Mouse (Mus musculus) retina, postnatal 7 days (tissue): ENCODE measurements around the gene Slfnl1.
A peak's percentile ranks its signal among the peaks of the same experiment; 100 is the strongest.

Source experiments
- DNase-seq: peaks from one replicate; pipeline ENCODE4 v3.0.0-alpha.2; 2012; ENCODE audit warnings: low read depth, low spot score

Gene Slfnl1

GRCm38 (mm10) chr4:120531986-120532385 lies at the start of gene Slfnl1:
Gene Slfnl1, plus strand, starts transcription at chr4:120532231.
- DNase-seq, result no peak

DNA sequence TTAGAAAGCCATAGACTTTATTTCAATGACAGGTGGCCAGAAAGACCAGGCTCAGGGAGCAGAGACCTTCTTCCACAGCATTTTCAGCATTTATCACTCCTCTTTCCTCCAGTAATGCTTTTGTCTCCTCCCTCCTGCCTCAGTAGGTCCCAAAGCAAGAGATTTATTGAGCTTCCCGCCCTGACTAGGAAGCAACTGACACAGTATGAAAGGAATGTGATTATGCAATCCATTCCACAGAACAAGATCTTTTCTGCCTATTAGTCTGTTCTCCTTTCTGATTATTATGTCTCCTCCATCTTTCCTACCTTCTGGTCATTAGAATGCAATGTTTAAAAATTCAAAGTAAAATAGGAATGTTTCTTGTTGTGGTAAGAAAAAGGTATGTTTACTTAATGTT lies 44.3 kb upstream of the Slfnl1 start:
- no peak for DNase-seq

GRCm38 (mm10) chr4:120506955-120507354 lies 25.1 kb upstream of the Slfnl1 start:
- DNase-seq, result no peak

GRCm38 (mm10) chr4:120511203-120511602 lies 20.8 kb upstream of the Slfnl1 start:
- no peak for DNase-seq

DNA sequence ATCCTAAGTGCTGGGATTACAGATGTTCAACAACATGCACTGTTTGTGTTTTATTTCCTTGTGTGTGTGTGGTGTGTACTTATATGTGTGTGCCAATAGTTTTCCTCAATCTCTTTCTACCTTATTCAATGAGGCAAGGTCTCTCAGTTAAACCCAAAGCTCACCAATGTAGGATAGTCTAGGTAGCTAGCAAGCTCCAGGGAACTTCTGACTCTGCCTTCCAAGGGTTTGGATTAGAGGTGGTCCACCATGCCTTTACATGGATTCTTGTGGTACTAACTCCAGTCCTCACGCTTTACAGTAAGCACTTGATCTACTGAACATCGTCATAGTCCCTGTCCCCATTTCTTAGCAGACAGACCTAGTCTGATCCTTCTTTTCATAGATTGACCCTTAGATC lies 17.7 kb upstream of the Slfnl1 start:
- DNase-seq, result no peak

GRCm38 (mm10) chr4:120516491-120516890 lies 15.5 kb upstream of the Slfnl1 start:
- DNase-seq, result no peak

DNA sequence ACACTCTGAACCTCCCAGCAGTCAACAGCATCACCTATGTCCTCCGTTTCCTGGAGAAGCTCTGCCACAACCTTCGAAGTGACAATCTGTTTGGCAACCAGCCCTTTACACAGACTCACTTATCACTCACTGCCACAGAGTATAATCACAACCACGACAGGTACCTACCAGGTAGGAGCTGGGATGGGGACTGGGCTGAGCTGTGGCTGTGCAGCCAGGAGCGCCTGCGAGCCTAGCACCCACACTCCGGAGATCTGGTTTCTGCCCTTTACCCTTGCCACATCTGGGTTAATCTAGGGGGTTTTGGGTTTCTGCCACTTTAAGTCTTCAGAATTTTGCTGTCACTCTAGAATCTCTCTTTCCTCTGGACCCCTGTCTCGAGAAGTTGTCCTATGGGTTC lies 15.1 kb upstream of the Slfnl1 start:
- no peak for DNase-seq

DNA sequence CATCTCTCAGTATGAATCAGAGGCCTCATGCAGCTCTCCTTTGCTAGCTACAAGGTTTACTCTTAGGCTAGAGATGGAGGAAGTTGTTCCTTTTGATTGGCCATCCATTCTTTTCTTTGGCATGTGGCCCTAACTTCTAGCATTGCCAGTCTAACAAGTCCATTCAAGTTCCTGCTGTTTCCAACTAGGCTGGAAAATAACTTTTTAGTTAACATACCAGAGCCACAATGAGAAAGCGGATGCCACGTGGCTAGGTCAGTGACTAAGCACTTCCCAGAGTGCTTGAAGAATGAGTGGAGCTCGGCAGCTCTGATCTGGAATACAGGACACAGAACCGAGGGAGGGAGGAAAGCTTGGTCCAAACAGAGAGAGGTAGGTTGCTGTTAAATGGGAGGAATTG lies 14.7 kb upstream of the Slfnl1 start:
- DNase-seq, result no peak

GRCm38 (mm10) chr4:120521761-120522160 lies 10.3 kb upstream of the Slfnl1 start:
- DNase-seq, result no peak

- no peak for DNase-seq
Observed at GRCm38 (mm10) chr4:120522351-120522750, 9.7 kb upstream of the Slfnl1 start.

- DNase-seq, result no peak
Observed at GRCm38 (mm10) chr4:120523092-120523491, 8.9 kb upstream of the Slfnl1 start.

DNA sequence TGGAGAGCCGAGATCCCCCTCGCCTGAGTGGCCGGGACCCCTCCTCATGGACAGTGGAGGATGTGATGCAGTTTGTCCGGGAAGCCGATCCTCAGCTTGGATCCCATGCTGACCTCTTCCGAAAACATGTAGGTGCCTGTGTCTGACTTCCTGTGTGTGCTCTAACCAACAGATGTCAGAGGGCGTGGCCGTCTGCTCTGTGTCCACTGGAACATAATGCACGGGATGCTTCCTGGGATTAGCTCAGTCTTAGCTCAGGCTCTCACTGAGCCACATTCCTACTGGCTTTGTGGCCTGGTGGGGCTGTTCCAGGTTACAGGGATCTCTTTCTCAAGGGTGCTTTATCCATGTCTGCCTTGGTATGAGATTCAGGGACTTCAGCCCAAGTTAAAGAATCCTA lies 3.9 kb upstream of the Slfnl1 start:
- DNase-seq, result no peak

DNA sequence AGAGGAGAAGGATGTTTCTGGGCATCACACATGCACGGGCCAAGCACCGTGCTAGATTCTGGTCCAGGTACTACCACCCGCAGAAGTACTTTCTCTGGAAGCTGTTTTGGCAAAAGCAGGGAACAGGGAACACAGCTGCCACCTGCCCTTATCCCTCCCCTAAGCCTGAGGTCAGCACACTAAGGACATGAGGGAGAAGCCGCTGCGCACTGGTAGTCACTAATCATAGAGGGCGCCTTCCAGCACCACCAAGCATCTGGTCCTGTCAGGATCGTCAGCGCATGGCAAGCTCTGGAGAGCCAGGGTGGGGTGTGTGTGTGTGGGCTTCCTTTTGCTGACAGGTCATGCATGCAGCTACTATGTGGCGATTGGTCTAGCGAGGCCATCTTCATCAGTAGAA lies 6.6 kb downstream of the Slfnl1 start:
- no peak for DNase-seq

GRCm38 (mm10) chr4:120544896-120545295 lies 12.9 kb downstream of the Slfnl1 start:
- DNase-seq, result no peak

DNA sequence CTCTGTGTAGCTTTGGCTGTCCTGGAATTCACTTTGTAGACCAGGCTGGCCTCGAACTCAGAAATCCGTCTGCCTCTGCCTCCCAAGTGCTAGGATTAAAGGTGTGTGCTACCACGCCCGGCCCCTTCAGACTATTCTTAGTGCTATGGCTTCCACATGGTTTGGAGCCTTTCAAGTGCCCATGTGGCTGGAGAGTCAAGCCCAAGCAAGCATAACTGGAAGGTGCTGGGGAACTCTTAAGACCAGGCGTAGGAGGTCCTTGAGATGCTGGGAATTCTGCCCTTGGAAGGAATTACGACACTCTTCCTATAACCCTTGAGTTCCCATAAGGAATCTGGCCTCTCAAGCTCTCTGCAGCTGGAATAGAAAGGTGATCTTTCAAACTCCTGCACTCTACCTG lies 24.6 kb downstream of the Slfnl1 start:
- DNase-seq, result no peak

DNA sequence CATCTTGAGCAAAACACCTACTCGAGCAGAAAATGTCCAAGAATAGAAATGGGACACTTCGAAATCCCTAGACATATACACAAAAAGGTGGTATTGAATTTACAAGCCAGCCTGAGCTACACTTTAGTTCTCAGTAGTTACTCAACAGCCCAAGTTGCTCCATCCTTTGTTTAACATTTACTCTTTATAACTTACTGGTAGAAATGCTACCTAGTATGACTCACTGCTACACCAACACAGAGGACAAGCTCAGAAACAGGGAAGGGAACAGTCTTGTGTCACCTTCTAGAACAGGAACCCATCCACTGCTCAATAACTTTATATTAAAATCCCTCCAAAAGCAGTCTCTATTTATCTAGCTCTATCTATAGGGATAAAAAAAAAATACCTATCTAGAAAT lies 33.7 kb downstream of the Slfnl1 start:
- DNase-seq, result no peak

- DNase-seq, result no peak
Observed at GRCm38 (mm10) chr4:120568005-120568404, 36.0 kb downstream of the Slfnl1 start.

DNA sequence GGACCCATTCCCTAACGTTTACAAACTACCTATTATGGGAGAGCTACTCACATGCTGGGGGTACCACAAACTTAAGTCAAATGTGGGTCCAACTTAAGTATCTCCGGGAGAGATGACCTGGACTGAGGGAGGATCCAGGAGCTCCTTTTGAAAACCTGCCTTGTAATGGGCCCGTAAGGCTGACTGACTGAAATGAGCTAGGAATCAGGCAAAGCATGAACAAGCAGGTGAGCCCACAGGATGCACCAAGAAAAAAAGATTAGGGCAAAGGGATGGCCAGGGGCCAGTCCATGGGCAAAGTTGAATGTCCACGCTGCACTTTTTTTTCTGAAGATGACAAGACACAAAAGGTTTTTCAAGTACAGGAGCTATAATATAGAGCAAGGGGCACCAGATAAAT lies 37.0 kb downstream of the Slfnl1 start:
- DNase-seq, result no peak

DNA sequence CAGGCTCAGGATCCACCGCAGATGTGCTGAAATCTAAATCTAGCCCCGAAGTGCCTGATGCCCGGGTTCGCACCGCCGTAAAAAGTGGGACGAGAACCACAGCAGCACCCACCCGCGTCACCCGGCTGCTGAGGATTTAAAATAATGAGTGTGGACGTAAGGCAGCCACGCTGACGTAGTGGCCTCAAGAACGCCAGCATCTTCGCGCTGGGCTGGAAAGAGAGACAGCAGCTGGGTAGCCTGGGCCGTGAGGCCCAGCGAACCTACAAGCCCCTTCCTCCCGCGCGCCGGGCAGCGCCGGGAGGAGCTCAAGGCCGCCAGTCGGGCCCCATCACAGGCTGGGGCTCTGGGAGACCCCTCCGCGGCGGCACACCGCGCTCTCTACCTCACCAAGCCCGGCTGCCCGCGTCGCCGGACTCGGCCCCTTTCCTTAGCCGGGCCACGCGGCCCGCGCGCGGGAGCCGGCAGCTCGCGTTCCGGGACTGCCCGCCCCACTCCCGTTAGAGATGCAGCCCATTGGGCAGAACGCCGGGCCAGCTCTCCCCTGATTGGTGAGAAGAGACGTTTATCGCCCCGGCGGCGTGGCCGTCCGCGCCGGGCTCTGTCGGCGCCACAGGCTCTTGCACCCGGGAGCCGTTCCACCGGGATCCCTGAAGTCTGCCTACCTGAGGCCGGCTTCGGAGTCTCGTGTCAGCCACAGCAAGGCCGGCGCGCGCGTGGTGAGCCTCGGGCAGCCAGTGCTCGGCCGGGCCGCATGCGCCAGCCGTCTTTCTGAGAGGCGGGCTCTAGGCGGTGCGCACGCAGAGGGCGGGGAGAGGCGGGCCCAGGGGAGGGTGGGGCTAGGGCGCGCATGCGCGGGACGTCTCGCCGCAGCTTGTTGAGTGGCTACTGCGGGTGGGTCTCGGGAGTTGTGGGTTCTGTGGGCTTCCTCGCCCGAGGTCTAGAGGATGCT lies 37.7 kb downstream of the Slfnl1 start, which contains the start of gene Ctps:
Gene Ctps (minus strand): TSS at position 791 of the 952 bp plus-strand sequence.
- peak; percentile 92 for DNase-seq

- no peak for DNase-seq
Observed at GRCm38 (mm10) chr4:120570438-120571069, 38.5 kb downstream of the Slfnl1 start.

DNA sequence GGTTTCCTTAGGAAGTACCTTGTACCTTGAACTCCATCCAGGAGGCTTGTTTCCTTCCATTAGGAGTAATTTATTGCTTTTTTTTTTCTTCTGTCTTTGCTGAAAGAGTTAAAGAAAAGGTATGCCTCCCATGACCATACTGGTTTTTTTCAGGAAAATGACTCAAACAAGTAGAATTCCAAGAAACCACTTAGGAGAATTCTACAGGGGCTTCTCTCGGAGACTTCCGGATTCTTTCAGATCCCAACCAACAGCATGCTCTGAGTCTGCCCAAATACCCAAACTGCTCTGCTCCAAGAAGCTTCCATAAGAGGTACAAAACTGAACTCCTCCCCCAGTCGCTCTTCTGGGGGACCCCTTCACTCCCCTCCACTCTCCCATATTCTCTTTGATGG lies 39.0 kb downstream of the Slfnl1 start:
- DNase-seq, result no peak

DNA sequence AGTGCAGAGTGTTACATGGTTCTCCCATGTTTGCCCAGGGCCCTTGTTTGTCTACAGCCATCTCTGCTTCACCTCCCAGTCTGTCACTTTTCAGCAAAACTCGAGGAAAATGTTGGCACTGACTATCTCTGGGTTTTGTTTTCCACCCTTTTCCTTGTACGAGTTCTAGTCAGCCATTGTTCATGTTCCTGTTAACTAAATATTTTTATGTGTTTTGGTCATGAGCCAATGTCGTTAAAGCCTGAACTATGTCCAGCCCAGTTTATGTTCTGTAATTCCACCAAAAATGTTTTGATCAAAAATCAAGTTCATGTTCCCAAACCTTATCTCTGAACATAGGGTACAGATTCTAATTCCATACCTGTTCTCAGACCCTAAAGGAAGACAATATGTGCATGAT lies 39.7 kb downstream of the Slfnl1 start:
- no peak for DNase-seq

DNA sequence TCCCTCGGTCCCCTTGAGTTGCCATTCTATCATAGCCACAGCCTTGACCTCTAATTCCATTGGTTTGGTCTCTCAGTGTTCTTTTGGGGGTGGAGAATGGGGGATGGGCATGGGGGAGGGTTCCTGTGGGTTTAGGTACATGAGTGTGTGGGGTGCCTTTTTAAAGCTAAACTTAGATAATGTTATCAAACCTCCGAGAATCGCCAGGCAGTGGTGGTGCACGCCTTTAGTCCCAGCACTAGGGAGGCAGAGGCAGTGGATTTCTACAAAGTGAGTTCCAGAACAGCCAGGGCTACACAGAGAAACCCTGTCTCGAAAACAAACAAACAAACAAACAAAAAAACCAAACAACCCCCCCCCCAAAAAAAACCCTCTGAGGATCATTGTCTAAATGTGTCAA lies 48.9 kb downstream of the Slfnl1 start:
- no peak for DNase-seq
